Mouse (Mus musculus) gastrocnemius, adult 18-20 months (tissue): ENCODE measurements around the gene Abcc12. TPM values are rescaled to one million over a fixed set of nuclear protein-coding genes. Genes with fewer than 3 reads are reported as not detected.

Experiments used
- microRNA-seq: library from miRNA; unstranded; fragments of <30 nt; microRNA quantifications from one replicate; pipeline ENCODE4 v1.2.0, GENCODE M21; 2021
- total RNA-seq, 2 experiments: library from RNA; stranded (reverse); gene quantifications; 2 replicates each; pipeline ENCODE4 v1.2.3; 2021

Abcc12 gene
- total RNA-seq, 2 experiments from 2014 or later, result not detected

Small RNA genes within 50 kb of the gene (microRNA-seq; reads per million reads assigned to microRNA genes)
- gene Gm44348, result not detected

Other genes with a start within 250 kb of the Abcc12 start
- 10 to 100 TPM; 61.9 to 70.3 TPM for gene Lonp2, start 43.4 kb upstream of the Abcc12 start, total RNA-seq
- 1 to 10 TPM; 4.6 to 9.7 TPM for gene Gm10638, start 165.0 kb upstream of the Abcc12 start, total RNA-seq
- gene Siah1a, start 165.2 kb upstream of the Abcc12 start, total RNA-seq, result 10 to 100 TPM; 14.7 to 15.4 TPM